Mouse (Mus musculus): ENCODE results near the gene Tomm40. TPM values are rescaled to one million over a fixed set of nuclear protein-coding genes. Genes with fewer than 3 reads are reported as not detected.

Tomm40 gene
- 81.5 and 83.6 TPM in 2 replicates for polyA plus RNA-seq (2015; fragmentation: Nextera tagmentation; extraction: Ambion mirVana)

DNA sequence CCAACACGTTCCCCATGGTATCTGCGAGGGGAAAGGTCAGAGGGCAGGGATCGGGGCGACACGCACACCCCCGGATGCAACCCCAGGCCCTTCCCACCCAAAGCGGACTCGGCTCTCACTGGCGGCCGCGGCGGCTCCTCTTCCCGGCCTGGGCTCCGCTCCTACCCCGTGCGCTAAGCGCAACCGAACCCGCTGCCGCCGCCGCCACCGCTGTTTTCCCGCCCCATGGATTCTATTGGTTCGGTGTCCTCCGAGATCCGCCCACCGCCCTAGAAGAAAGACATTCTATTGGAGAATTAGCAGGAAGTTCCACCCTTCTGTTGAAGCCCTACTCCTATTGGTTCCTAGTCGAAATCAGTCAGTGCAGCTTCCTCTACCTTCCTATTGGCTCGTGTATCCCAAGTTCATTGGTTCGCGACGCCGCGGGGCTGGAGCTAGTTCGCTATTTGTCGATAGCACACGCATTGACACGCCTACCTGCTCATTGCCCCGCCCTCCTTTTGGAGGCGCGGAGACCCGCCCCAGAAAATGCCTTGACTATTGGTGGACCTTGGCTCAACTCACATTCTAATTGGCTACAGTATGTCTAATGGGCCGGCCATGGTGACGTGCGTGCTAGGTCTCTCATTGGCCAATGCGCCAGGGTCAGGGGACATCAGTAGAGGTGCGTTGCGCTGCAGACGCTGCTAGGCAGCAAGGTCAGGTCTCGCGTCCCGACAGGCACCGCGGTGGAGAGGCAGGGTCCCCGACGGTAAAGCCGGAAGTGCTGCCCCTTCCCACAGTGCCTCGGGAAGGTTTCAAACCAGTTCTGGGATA, at the start of gene Tomm40:
Tomm40 (minus strand) TSS at position 200 of the 816 bp plus-strand sequence.
- Histone ChIP-seq H3K36me3 (replicated peaks; ENCODE audit: insufficient read depth, low read length) (peaks cover 22% of the 10 kb centered on the region), H3K4me1 (ENCODE audit: insufficient read depth) (peaks cover 24% of the 10 kb centered on the region), H3K4me2 (ENCODE audit: low read depth, low read length) (peak within 1 kb of the TSS; percentile 96), H3K9ac (replicated peaks) (peak within 1 kb of the TSS; percentile 95), H3K27ac (ENCODE audit: low read depth) (peak within 1 kb of the TSS; percentile 86), H3K9me3 (ENCODE audit: low read length) (no peaks in the 10 kb centered on the region), H3K4me3 (ENCODE audit: low read depth, low read length) (peak within 1 kb of the TSS; percentile 87), H3K27me3 (ENCODE audit: insufficient read depth, low read length) (no peaks in the 10 kb centered on the region)
- ATAC-seq: peak; percentile 95
- peak; percentile 57 for TF ChIP-seq EP300 (IDR thresholded peaks at IDR 0.05; ENCODE audit: low read depth)
- no peak for TF ChIP-seq CTCF (IDR thresholded peaks at IDR 0.05; ENCODE audit: low read depth)
- DNase-seq: peak; percentile 98
- 0% methylated on average over 53 of the region's 59 CpGs for WGBS (ENCODE audit: insufficient replicate concordance)

GRCm38 (mm10) chr7:19764581-19764980, 49.3 kb upstream of the Tomm40 start:
- Histone ChIP-seq H3K27me3 (ENCODE audit: insufficient read depth, low read length) (peaks cover 3% of the 10 kb centered on the region), H3K9me3 (ENCODE audit: low read length) (no peaks in the 10 kb centered on the region), H3K4me3 (ENCODE audit: low read depth, low read length) (no peak overlapping the region), H3K27ac (ENCODE audit: low read depth) (no peak overlapping the region), H3K36me3 (replicated peaks; ENCODE audit: insufficient read depth, low read length) (no peaks in the 10 kb centered on the region), H3K4me2 (ENCODE audit: low read depth, low read length) (no peak overlapping the region), H3K9ac (replicated peaks) (no peak overlapping the region), H3K4me1 (ENCODE audit: insufficient read depth) (peaks cover 1% of the 10 kb centered on the region)
- no peak for DNase-seq
- no peak for ATAC-seq
- TF ChIP-seq EP300 (IDR thresholded peaks at IDR 0.05; ENCODE audit: low read depth): no peak
- no peak for TF ChIP-seq CTCF (IDR thresholded peaks at IDR 0.05; ENCODE audit: low read depth)
- 77% methylated on average over 8 of the region's 9 CpGs for WGBS (ENCODE audit: insufficient replicate concordance)

DNA sequence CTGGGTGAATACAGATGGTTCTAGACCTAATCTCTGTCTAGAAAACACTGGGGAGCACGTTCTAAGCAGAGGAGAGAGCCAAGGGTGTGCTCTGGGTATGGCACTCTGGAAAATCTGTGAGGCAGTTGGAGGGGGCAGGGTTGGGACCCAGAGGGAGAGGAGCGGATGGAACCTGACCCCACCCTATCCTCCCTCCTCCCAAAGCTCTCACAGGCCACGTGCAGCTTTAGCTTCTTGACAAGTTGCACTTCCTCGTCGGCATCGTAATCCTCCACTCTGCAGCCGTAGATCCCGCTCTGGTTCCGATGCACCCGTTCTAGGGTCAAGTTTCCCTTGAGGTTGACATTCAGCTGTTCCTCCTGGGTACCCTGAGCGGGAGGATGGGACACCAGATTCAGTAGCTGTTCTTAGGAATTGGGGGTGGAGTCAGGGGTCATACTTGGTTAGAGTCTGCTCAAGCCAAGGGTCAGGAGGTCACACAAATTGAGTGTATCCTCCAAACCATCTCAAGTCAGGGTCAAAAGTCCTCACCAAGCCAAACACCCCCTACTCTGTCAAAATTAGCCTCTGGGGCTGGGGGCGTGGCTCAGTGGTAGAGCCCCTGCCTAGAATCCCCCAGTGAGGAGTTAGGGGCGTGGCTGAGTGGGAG, 48.7 kb upstream of the Tomm40 start:
- Histone ChIP-seq H3K9me3 (ENCODE audit: low read length) (no peaks in the 10 kb centered on the region), H3K4me1 (ENCODE audit: insufficient read depth) (no peaks in the 10 kb centered on the region; the same call in 1 of the 2 replicates), H3K4me2 (ENCODE audit: low read depth, low read length) (no peak overlapping the region), H3K27me3 (ENCODE audit: insufficient read depth, low read length) (no peaks in the 10 kb centered on the region), H3K36me3 (replicated peaks; ENCODE audit: insufficient read depth, low read length) (no peaks in the 10 kb centered on the region), H3K4me3 (ENCODE audit: low read depth, low read length) (no peak overlapping the region), H3K27ac (ENCODE audit: low read depth) (no peak overlapping the region), H3K9ac (replicated peaks) (no peak overlapping the region)
- TF ChIP-seq CTCF (IDR thresholded peaks at IDR 0.05; ENCODE audit: low read depth) (no peak), EP300 (IDR thresholded peaks at IDR 0.05; ENCODE audit: low read depth) (no peak)
- WGBS (ENCODE audit: insufficient replicate concordance): 75% methylated on average over 12 of the region's 13 CpGs
- DNase-seq: no peak
- ATAC-seq: no peak

GRCm38 (mm10) chr7:19762283-19762682, 47.0 kb upstream of the Tomm40 start:
- no peak for DNase-seq
- TF ChIP-seq CTCF (IDR thresholded peaks at IDR 0.05; ENCODE audit: low read depth) (no peak), EP300 (IDR thresholded peaks at IDR 0.05; ENCODE audit: low read depth) (no peak)
- no peak for ATAC-seq
- H3K4me3 ChIP-seq (ENCODE audit: low read depth, low read length): no peak overlapping the region
- no peaks in the 10 kb centered on the region for H3K36me3 ChIP-seq (replicated peaks; ENCODE audit: insufficient read depth, low read length)
- no peaks in the 10 kb centered on the region for H3K27me3 ChIP-seq (ENCODE audit: insufficient read depth, low read length)
- H3K4me1 ChIP-seq (ENCODE audit: insufficient read depth): no peaks in the 10 kb centered on the region; the same call in 1 of the 2 replicates
- no peak overlapping the region for H3K9ac ChIP-seq (replicated peaks)
- H3K4me2 ChIP-seq (ENCODE audit: low read depth, low read length): no peak overlapping the region
- WGBS (ENCODE audit: insufficient replicate concordance): 79% methylated on average over 11 of the region's 11 CpGs
- no peak overlapping the region for H3K27ac ChIP-seq (ENCODE audit: low read depth)
- no peaks in the 10 kb centered on the region for H3K9me3 ChIP-seq (ENCODE audit: low read length)

DNA sequence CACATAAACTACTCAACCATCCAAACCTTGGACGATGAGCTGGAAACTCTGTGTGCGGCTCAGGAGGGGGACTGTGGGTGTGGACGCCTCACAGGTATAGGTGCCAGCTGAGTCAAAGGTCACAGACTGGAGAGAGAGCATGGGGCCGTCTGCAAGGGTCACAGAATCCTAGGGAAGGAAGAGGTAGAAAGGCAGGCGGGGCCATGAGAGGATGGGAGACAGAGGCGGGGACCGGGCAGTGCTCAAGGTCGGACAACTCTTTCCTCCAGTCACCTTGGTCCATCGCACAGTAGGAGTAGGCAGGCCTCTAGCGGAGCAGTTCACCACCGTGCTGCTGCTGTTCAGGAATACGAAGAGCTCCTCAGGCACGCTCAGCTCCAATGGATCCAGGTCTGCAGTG, 44.8 kb upstream of the Tomm40 start:
- Histone ChIP-seq H3K27ac (ENCODE audit: low read depth) (no peak overlapping the region), H3K9ac (replicated peaks) (no peak overlapping the region), H3K36me3 (replicated peaks; ENCODE audit: insufficient read depth, low read length) (no peaks in the 10 kb centered on the region), H3K9me3 (ENCODE audit: low read length) (no peaks in the 10 kb centered on the region), H3K27me3 (ENCODE audit: insufficient read depth, low read length) (no peaks in the 10 kb centered on the region), H3K4me1 (ENCODE audit: insufficient read depth) (no peaks in the 10 kb centered on the region; the same call in 1 of the 2 replicates), H3K4me3 (ENCODE audit: low read depth, low read length) (no peak overlapping the region), H3K4me2 (ENCODE audit: low read depth, low read length) (no peak overlapping the region)
- no peak for TF ChIP-seq CTCF (IDR thresholded peaks at IDR 0.05; ENCODE audit: low read depth)
- no peak for TF ChIP-seq EP300 (IDR thresholded peaks at IDR 0.05; ENCODE audit: low read depth)
- DNase-seq (no peak), ATAC-seq (no peak)
- WGBS (ENCODE audit: insufficient replicate concordance): 70% methylated on average over 13 of the region's 13 CpGs

DNA sequence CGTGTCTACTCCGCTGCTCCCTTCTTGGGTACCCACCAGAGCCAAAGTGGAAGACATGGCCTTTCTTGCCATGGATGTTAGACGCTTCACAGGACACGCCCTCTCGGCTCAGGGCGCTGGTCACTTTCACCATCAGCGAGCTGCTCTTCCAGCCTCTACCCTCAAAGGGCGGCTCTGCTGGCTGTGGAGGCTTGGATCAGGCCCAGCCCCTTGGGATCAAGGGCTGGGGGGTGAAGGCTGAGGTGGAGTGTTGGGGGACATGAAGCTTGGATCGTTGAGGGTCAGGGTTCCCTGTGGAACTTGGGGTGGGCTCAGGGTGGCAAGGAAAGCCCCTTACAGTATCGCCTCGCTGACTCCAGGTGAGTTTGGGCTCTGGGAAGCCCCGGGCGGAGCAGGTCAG, 43.4 kb upstream of the Tomm40 start:
- H3K27me3 ChIP-seq (ENCODE audit: insufficient read depth, low read length): no peaks in the 10 kb centered on the region
- no peak overlapping the region for H3K9ac ChIP-seq (replicated peaks)
- H3K4me1 ChIP-seq (ENCODE audit: insufficient read depth): no peaks in the 10 kb centered on the region; the same call in 1 of the 2 replicates
- DNase-seq (no peak), ATAC-seq (no peak)
- H3K9me3 ChIP-seq (ENCODE audit: low read length): no peaks in the 10 kb centered on the region
- TF ChIP-seq CTCF (IDR thresholded peaks at IDR 0.05; ENCODE audit: low read depth) (no peak), EP300 (IDR thresholded peaks at IDR 0.05; ENCODE audit: low read depth) (no peak)
- 81% methylated on average over 13 of the region's 13 CpGs for WGBS (ENCODE audit: insufficient replicate concordance)
- H3K36me3 ChIP-seq (replicated peaks; ENCODE audit: insufficient read depth, low read length): no peaks in the 10 kb centered on the region
- H3K4me3 ChIP-seq (ENCODE audit: low read depth, low read length): no peak overlapping the region
- H3K27ac ChIP-seq (ENCODE audit: low read depth): no peak overlapping the region
- no peak overlapping the region for H3K4me2 ChIP-seq (ENCODE audit: low read depth, low read length)

Data from liver, postnatal 0 days (tissue).